8 mouse cellular contexts compared by ENCODE assay signal in genomic region chr17:21531621-21532020, GRCm38 (mm10). TPM values are rescaled to one million over a fixed set of nuclear protein-coding genes. Genes with fewer than 3 reads are reported as not detected.
DNase-seq lines count a peak whose midpoint lies in the region; ATAC-seq lines count a peak whose summit lies in the region.

No protein-coding gene starts in this region.

- no peaks in the 10 kb centered on the region for H3K27me3 ChIP-seq in neural tube, embryonic 11.5 days (ENCODE audit: control insufficient read depth, insufficient read depth, low read length)
- no peaks in the 10 kb centered on the region for H3K27me3 ChIP-seq in heart, embryonic 11.5 days (ENCODE audit: control insufficient read depth, insufficient read depth, low read length)
- H3K27me3 ChIP-seq in limb, embryonic 12.5 days = no peaks in the 10 kb centered on the region
- H3K27me3 ChIP-seq in neural tube, embryonic 13.5 days = no peaks in the 10 kb centered on the region

- no peaks in the 10 kb centered on the region for H3K36me3 ChIP-seq in neural tube, embryonic 11.5 days (ENCODE audit: control insufficient read depth, insufficient read depth, low read length)
- H3K36me3 ChIP-seq in heart, embryonic 11.5 days (ENCODE audit: control insufficient read depth, insufficient read depth, low read length) = no peaks in the 10 kb centered on the region
- H3K36me3 ChIP-seq in limb, embryonic 12.5 days = no peaks in the 10 kb centered on the region
- no peaks in the 10 kb centered on the region for H3K36me3 ChIP-seq in neural tube, embryonic 13.5 days

- DNase-seq in adrenal gland, postnatal 10 days = peak; percentile 42
- DNase-seq in adrenal gland, adult 18-20 months (ENCODE audit: low spot score in 2 of 2) = no peak
- no peak for DNase-seq in neural tube, embryonic 11.5 days (ENCODE audit: low spot score)
- no peak for DNase-seq in neural tube, embryonic 10.5 days (ENCODE audit: extremely low spot score, low spot score)

- no peaks in the 10 kb centered on the region for H3K9me3 ChIP-seq in neural tube, embryonic 11.5 days (ENCODE audit: control insufficient read depth, low read length)
- H3K9me3 ChIP-seq in heart, embryonic 11.5 days (replicated peaks; ENCODE audit: control insufficient read depth, low read length) = no peaks in the 10 kb centered on the region
- H3K9me3 ChIP-seq in limb, embryonic 12.5 days = no peaks in the 10 kb centered on the region
- H3K9me3 ChIP-seq in neural tube, embryonic 13.5 days = no peaks in the 10 kb centered on the region

- no peak overlapping the region for H3K27ac ChIP-seq in neural tube, embryonic 11.5 days (ENCODE audit: low read depth, low read length)
- peak overlapping the region; percentile 95 for H3K27ac ChIP-seq in heart, embryonic 11.5 days (ENCODE audit: low read depth, low read length)
- peak overlapping the region; percentile 98 for H3K27ac ChIP-seq in limb, embryonic 12.5 days
- peak overlapping the region; percentile 95 for H3K27ac ChIP-seq in neural tube, embryonic 13.5 days (replicated peaks)

- no peaks in the 10 kb centered on the region for H3K4me1 ChIP-seq in neural tube, embryonic 11.5 days (ENCODE audit: control insufficient read depth, insufficient read depth, low read length)
- H3K4me1 ChIP-seq in heart, embryonic 11.5 days (ENCODE audit: control insufficient read depth, insufficient read depth, low read length) = peaks cover 4% of the 10 kb centered on the region
- peaks cover 13% of the 10 kb centered on the region; the same call in 1 of the 2 replicates for H3K4me1 ChIP-seq in limb, embryonic 12.5 days (replicated peaks)
- H3K4me1 ChIP-seq in neural tube, embryonic 13.5 days (replicated peaks) = peaks cover 26% of the 10 kb centered on the region

- no peak overlapping the region for H3K9ac ChIP-seq in neural tube, embryonic 11.5 days (ENCODE audit: low read length)
- H3K9ac ChIP-seq in heart, embryonic 11.5 days (ENCODE audit: low read depth, low read length) = peak overlapping the region; percentile 97; the same call in 1 of the 2 replicates
- peak overlapping the region; percentile 94 for H3K9ac ChIP-seq in limb, embryonic 12.5 days (replicated peaks)
- H3K9ac ChIP-seq in neural tube, embryonic 13.5 days = peak overlapping the region; percentile 93

- peak overlapping the region; percentile 62 for H3K4me2 ChIP-seq in neural tube, embryonic 11.5 days (ENCODE audit: low read depth)
- H3K4me2 ChIP-seq in heart, embryonic 11.5 days = peak overlapping the region; percentile 82
- peak overlapping the region; percentile 64 for H3K4me2 ChIP-seq in limb, embryonic 12.5 days
- H3K4me2 ChIP-seq in neural tube, embryonic 13.5 days = peak overlapping the region; percentile 68

- 0 out of 2 replicates have a peak, but pooled peaks have one; percentile 0 for ATAC-seq in neural tube, embryonic 11.5 days (ENCODE audit: insufficient read depth, low FRiP score, low TSS enrichment)
- no peak for ATAC-seq in heart, embryonic 11.5 days (replicated peaks; ENCODE audit: insufficient number of reproducible peaks, low FRiP score, low TSS enrichment)
- no peak for ATAC-seq in limb, embryonic 12.5 days (ENCODE audit: insufficient number of reproducible peaks, insufficient read depth, low FRiP score, low TSS enrichment, low read depth)
- peak; percentile 12; the same call in 1 of the 2 replicates for ATAC-seq in neural tube, embryonic 13.5 days (ENCODE audit: low read depth)
- no peak for ATAC-seq in megakaryocyte, adult 5-6 weeks (ENCODE audit: poor library complexity, severe bottlenecking)

- peak overlapping the region; percentile 60 for H3K4me3 ChIP-seq in neural tube, embryonic 11.5 days (ENCODE audit: low read depth, low read length)
- peak overlapping the region; percentile 76 for H3K4me3 ChIP-seq in heart, embryonic 11.5 days (ENCODE audit: low read depth, low read length)
- H3K4me3 ChIP-seq in limb, embryonic 12.5 days (replicated peaks) = peak overlapping the region; percentile 70
- H3K4me3 ChIP-seq in neural tube, embryonic 13.5 days = peak overlapping the region; percentile 80

- 83% methylated on average over 5 of the region's 5 CpGs for WGBS in neural tube, embryonic 11.5 days
- 66% methylated on average over 5 of the region's 5 CpGs for WGBS in heart, embryonic 11.5 days (ENCODE audit: insufficient replicate concordance)
- 81% methylated on average over 5 of the region's 5 CpGs for WGBS in limb, embryonic 12.5 days
- 77% methylated on average over 5 of the region's 5 CpGs for WGBS in neural tube, embryonic 13.5 days

RNA-seq across cellular contexts. Expression of gene Zfp52, which starts 3.7 kb away (rescaled TPM):
- 10 to 100 TPM; 20.0 to 23.6 TPM for total RNA-seq in adrenal gland, postnatal 10 days (2021)
- 10 to 100 TPM; 21.3 to 41.2 TPM for total RNA-seq in adrenal gland, adult 18-20 months (2021)
- 1.3 and 1.5 TPM in 2 replicates for polyA plus RNA-seq in neural tube, embryonic 11.5 days (2014; fragmentation: Nextera tagmentation; extraction: Ambion mirVana)
- polyA plus RNA-seq in heart, embryonic 11.5 days (2014; fragmentation: Nextera tagmentation; extraction: Ambion mirVana) = 1.9 and 2.4 TPM in 2 replicates
- polyA plus RNA-seq in limb, embryonic 12.5 days (2016; fragmentation: Nextera tagmentation; extraction: Ambion mirVana) = 3.2 and 4.0 TPM in 2 replicates
- 1.8 and 2.3 TPM in 2 replicates for polyA plus RNA-seq in neural tube, embryonic 13.5 days (2015; fragmentation: Nextera tagmentation; extraction: Ambion mirVana)
- total RNA-seq in megakaryocyte, adult 5-6 weeks (2015) = 20.2 and 25.4 TPM in 2 replicates
- 31.0 and 36.1 TPM in 2 replicates for total RNA-seq in megakaryocyte, adult 5-6 weeks (2017)

RNA-seq across cellular contexts. Expression of gene Zfp948, which starts 35.2 kb away (rescaled TPM):
- total RNA-seq in adrenal gland, postnatal 10 days (2021) = 10 to 100 TPM; 10.3 to 11.4 TPM
- 10 to 100 TPM in 1 of 2 experiments, 1 to 10 TPM in 1; 9.7 to 12.3 TPM for total RNA-seq in adrenal gland, adult 18-20 months (2021)
- 19.7 and 20.4 TPM in 2 replicates for polyA plus RNA-seq in neural tube, embryonic 11.5 days (2014; fragmentation: Nextera tagmentation; extraction: Ambion mirVana)
- 21.3 and 23.6 TPM in 2 replicates for polyA plus RNA-seq in heart, embryonic 11.5 days (2014; fragmentation: Nextera tagmentation; extraction: Ambion mirVana)
- 12.2 and 13.5 TPM in 2 replicates for polyA plus RNA-seq in limb, embryonic 12.5 days (2016; fragmentation: Nextera tagmentation; extraction: Ambion mirVana)
- polyA plus RNA-seq in neural tube, embryonic 13.5 days (2015; fragmentation: Nextera tagmentation; extraction: Ambion mirVana) = 18.4 and 20.3 TPM in 2 replicates
- total RNA-seq in megakaryocyte, adult 5-6 weeks (2015) = 2.0 and 3.4 TPM in 2 replicates
- total RNA-seq in megakaryocyte, adult 5-6 weeks (2017) = 1.8 and 3.0 TPM in 2 replicates

RNA-seq across cellular contexts. Expression of gene Zfp53, which starts 42.8 kb away (rescaled TPM):
- total RNA-seq in adrenal gland, postnatal 10 days (2021) = 1 to 10 TPM; 4.1 to 6.3 TPM
- total RNA-seq in adrenal gland, adult 18-20 months (2021) = 1 to 10 TPM; 3.1 to 4.7 TPM
- 8.7 and 10.1 TPM in 2 replicates for polyA plus RNA-seq in neural tube, embryonic 11.5 days (2014; fragmentation: Nextera tagmentation; extraction: Ambion mirVana)
- 5.4 and 6.2 TPM in 2 replicates for polyA plus RNA-seq in heart, embryonic 11.5 days (2014; fragmentation: Nextera tagmentation; extraction: Ambion mirVana)
- polyA plus RNA-seq in limb, embryonic 12.5 days (2016; fragmentation: Nextera tagmentation; extraction: Ambion mirVana) = 9.6 TPM in 2 replicates
- polyA plus RNA-seq in neural tube, embryonic 13.5 days (2015; fragmentation: Nextera tagmentation; extraction: Ambion mirVana) = 9.4 and 10.1 TPM in 2 replicates
- 23.9 and 25.5 TPM in 2 replicates for total RNA-seq in megakaryocyte, adult 5-6 weeks (2015)
- 13.7 and 16.0 TPM in 2 replicates for total RNA-seq in megakaryocyte, adult 5-6 weeks (2017)

Comparison
In these comparisons a context has a peak if more than half of its experiments do, and no peak if none do; other contexts are left out.
1. ATAC-seq: peak in neural tube, embryonic 11.5 days (single experiment) and neural tube, embryonic 13.5 days (single experiment); none in heart, embryonic 11.5 days (single experiment), limb, embryonic 12.5 days (single experiment) and megakaryocyte, adult 5-6 weeks (single experiment).
2. Peak in every context shown above with its lines, with median percentiles within 50 percentile points of each other: H3K4me2 ChIP-seq and H3K4me3 ChIP-seq.